Mouse (Mus musculus) intestine, embryonic 14.5 days (tissue): ENCODE measurements around the gene Igsf11. TPM values are rescaled to one million over a fixed set of nuclear protein-coding genes. Genes with fewer than 3 reads are reported as not detected.

Experiments
- ATAC-seq: fragments of 200-750 bp; cut with Nextera tagmentation; replicated peaks from 2 replicates; pipeline ENCODE4 v1.8.0; 2017; ENCODE audit warnings: low read depth, moderate number of reproducible peaks, moderate TSS enrichment, moderate library complexity; ENCODE audit not compliant: low FRiP score, low TSS enrichment
- DNase-seq: peaks from one replicate; pipeline ENCODE4 v3.0.0-alpha.2; 2018; ENCODE audit warnings: low spot score
- H3K27ac ChIP-seq: fragments of 300-500 bp; sonication (generic); 2 replicates; pipeline ENCODE4 v1.5.1; 2014; ENCODE audit warnings: low read depth, mild to moderate bottlenecking, control low read depth
- H3K27me3 ChIP-seq: fragments of 300-500 bp; sonication (generic); replicated peaks from 2 replicates; pipeline ENCODE4 v1.6.1; 2014; ENCODE audit warnings: low read length, control low read depth; ENCODE audit not compliant: control insufficient read depth, insufficient read depth
- H3K36me3 ChIP-seq: fragments of 300-500 bp; sonication (generic); 2 replicates; pipeline ENCODE4 v1.6.1; 2014; ENCODE audit warnings: low read length, control low read depth; ENCODE audit not compliant: control insufficient read depth, insufficient read depth
- H3K4me1 ChIP-seq: fragments of 300-500 bp; sonication (generic); replicated peaks from 2 replicates; pipeline ENCODE4 v1.6.1; 2014; ENCODE audit warnings: low read length, control low read depth, mixed read lengths; ENCODE audit not compliant: control insufficient read depth, insufficient read depth
- H3K4me2 ChIP-seq: fragments of 300-500 bp; sonication (generic); 2 replicates; pipeline ENCODE4 v1.6.1; 2014; ENCODE audit warnings: low read length
- H3K4me3 ChIP-seq: fragments of 300-500 bp; sonication (generic); 2 replicates; pipeline ENCODE4 v1.5.1; 2014; ENCODE audit warnings: low read depth, low read length, control low read depth, mixed read lengths
- H3K9ac ChIP-seq: fragments of 300-500 bp; sonication (generic); 2 replicates; pipeline ENCODE4 v1.6.1; 2014; ENCODE audit warnings: mild to moderate bottlenecking, low read length
- H3K9me3 ChIP-seq: fragments of 300-500 bp; sonication (generic); 2 replicates; pipeline ENCODE4 v1.6.1; 2016; ENCODE audit warnings: low read length, control low read depth; ENCODE audit not compliant: control insufficient read depth
- WGBS: fragments of 180-500 bp; shearing (Covaris S2); extraction: QIAGEN DNeasy Blood & Tissue Kit; methylation state at CpG from one replicate; pipeline ENCODE4 v1.1.7; 2014; 5-methylcytosine and 5-hydroxymethylcytosine counted together
- polyA plus RNA-seq: library from polyadenylated mRNA; unstranded; fragments of >200 nt; fragmentation: Nextera tagmentation; extraction: Ambion mirVana; gene quantifications from 2 replicates; pipeline ENCODE4 v1.2.1, GENCODE M21; 2014

Gene Igsf11
- polyA plus RNA-seq, 1 experiment from 2014 or later = 1.6 TPM

GRCm38 (mm10) chr16:38916053-38916786, 23.7 kb downstream of the Igsf11 start:
- DNase-seq (peak; percentile 45), ATAC-seq (no peak)
- no peak overlapping the region for H3K9ac ChIP-seq
- H3K9me3 ChIP-seq = no peaks in the 10 kb centered on the region
- no peak overlapping the region for H3K4me3 ChIP-seq
- H3K4me1 ChIP-seq = no peaks in the 10 kb centered on the region
- H3K4me2 ChIP-seq = no peak overlapping the region
- WGBS = 91% methylated on average over 12 of the region's 12 CpGs
- H3K36me3 ChIP-seq = no peaks in the 10 kb centered on the region
- no peaks in the 10 kb centered on the region for H3K27me3 ChIP-seq
- no peak overlapping the region for H3K27ac ChIP-seq

GRCm38 (mm10) chr16:38916885-38917284, 24.4 kb downstream of the Igsf11 start:
- H3K9ac ChIP-seq = no peak overlapping the region
- no peak for ATAC-seq
- no peaks in the 10 kb centered on the region for H3K27me3 ChIP-seq
- DNase-seq = peak; percentile 24
- 86% methylated on average over 5 of the region's 5 CpGs for WGBS
- H3K4me2 ChIP-seq = no peak overlapping the region
- no peaks in the 10 kb centered on the region for H3K36me3 ChIP-seq
- H3K4me3 ChIP-seq = no peak overlapping the region
- no peak overlapping the region for H3K27ac ChIP-seq
- H3K4me1 ChIP-seq = no peaks in the 10 kb centered on the region
- no peaks in the 10 kb centered on the region for H3K9me3 ChIP-seq

GRCm38 (mm10) chr16:38918121-38918520, 25.6 kb downstream of the Igsf11 start:
- Histone ChIP-seq H3K27ac (no peak overlapping the region), H3K4me2 (no peak overlapping the region), H3K27me3 (no peaks in the 10 kb centered on the region), H3K9me3 (no peaks in the 10 kb centered on the region), H3K36me3 (no peaks in the 10 kb centered on the region), H3K4me1 (no peaks in the 10 kb centered on the region), H3K9ac (no peak overlapping the region), H3K4me3 (no peak overlapping the region)
- WGBS = 88% methylated on average over 2 of the region's 2 CpGs
- ATAC-seq (no peak), DNase-seq (no peak)

DNA sequence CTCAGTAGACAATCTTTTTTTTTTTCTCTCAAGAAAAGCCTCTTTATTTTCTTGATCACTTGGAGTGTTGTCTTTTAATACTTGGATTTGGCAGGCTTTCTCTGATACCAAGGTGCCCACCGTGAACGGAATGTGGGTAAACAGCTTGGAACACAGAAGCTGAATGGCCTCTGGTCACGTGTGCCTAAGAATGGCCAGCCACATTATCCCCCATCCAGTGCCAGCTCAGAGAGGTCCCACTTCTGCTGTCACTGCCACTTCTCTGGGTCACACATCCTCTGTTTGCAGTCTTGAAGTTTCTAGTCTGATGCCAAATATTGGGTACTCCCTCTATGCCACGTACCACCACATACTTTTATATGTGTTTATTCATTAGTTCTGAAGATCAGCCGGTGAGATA, 28.0 kb downstream of the Igsf11 start:
- no peak for ATAC-seq
- Histone ChIP-seq H3K27ac (no peak overlapping the region), H3K27me3 (no peaks in the 10 kb centered on the region), H3K9ac (no peak overlapping the region), H3K4me2 (no peak overlapping the region), H3K4me1 (no peaks in the 10 kb centered on the region), H3K9me3 (no peaks in the 10 kb centered on the region), H3K4me3 (no peak overlapping the region), H3K36me3 (no peaks in the 10 kb centered on the region)
- DNase-seq = peak; percentile 25
- WGBS = 86% methylated on average over 5 of the region's 5 CpGs

DNA sequence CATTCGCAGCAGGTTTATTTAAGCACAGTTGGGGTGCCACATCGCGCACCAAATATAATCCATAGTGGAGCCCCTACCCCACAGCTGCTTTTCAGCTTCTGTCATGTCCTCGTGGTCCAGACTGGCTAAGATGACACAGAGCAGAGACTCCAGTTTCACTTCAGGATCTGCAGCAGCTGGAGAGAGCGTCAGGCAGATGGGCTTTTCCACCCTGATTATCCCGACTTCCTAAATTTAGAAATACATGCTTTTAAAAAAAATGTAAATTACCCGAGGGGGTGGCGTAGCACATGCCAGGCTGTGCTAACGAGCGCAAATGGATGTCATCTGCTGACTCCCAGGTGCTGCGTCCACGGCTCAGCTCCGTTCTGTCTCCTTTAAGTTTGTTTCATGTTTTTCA, 32.5 kb downstream of the Igsf11 start:
- 47% methylated on average over 13 of the region's 13 CpGs for WGBS
- DNase-seq = no peak
- H3K4me1 ChIP-seq = no peaks in the 10 kb centered on the region

GRCm38 (mm10) chr16:38928760-38929159, 36.3 kb downstream of the Igsf11 start:
- H3K27me3 ChIP-seq = no peaks in the 10 kb centered on the region
- no peak overlapping the region for H3K27ac ChIP-seq
- WGBS = 89% methylated on average over 7 of the region's 7 CpGs
- no peaks in the 10 kb centered on the region for H3K9me3 ChIP-seq
- H3K9ac ChIP-seq = no peak overlapping the region
- DNase-seq = no peak
- H3K36me3 ChIP-seq = no peaks in the 10 kb centered on the region
- no peak for ATAC-seq
- no peak overlapping the region for H3K4me2 ChIP-seq
- H3K4me1 ChIP-seq = no peaks in the 10 kb centered on the region
- H3K4me3 ChIP-seq = no peak overlapping the region

More for the DNA sequence above, 32.5 kb downstream of the Igsf11 start:
- ATAC-seq = no peak
- Histone ChIP-seq H3K27me3 (no peaks in the 10 kb centered on the region), H3K4me2 (peak overlapping the region; percentile 33), H3K36me3 (no peaks in the 10 kb centered on the region), H3K9me3 (no peaks in the 10 kb centered on the region), H3K9ac (no peak overlapping the region), H3K27ac (no peak overlapping the region), H3K4me3 (no peak overlapping the region)

DNA sequence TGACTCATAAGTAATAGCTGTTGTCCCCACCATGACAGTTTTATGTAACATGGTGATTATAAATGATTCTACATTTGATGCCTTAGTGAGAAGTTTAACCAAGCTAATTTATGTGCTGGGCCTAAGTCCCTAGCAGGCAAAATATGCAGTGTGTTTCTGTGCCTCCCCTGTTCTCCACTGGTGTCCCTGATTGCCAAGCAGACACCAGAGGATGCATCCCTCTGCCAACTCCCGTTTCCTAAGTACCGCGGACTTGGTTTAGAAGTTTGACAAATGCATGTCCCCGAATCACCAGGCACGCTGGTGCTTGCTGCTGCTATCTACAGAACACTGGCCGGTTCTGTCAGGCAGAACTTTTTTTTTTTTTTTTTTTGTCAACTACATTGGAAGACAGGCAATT, 39.0 kb downstream of the Igsf11 start:
- no peak overlapping the region for H3K9ac ChIP-seq
- no peaks in the 10 kb centered on the region for H3K4me1 ChIP-seq
- no peak overlapping the region for H3K4me2 ChIP-seq
- no peaks in the 10 kb centered on the region for H3K9me3 ChIP-seq
- ATAC-seq = no peak
- WGBS = 74% methylated on average over 6 of the region's 6 CpGs
- no peaks in the 10 kb centered on the region for H3K27me3 ChIP-seq
- DNase-seq = no peak
- no peaks in the 10 kb centered on the region for H3K36me3 ChIP-seq
- H3K4me3 ChIP-seq = no peak overlapping the region
- no peak overlapping the region for H3K27ac ChIP-seq

- H3K4me2 ChIP-seq = no peak overlapping the region
- WGBS = 80% methylated on average over 3 of the region's 3 CpGs
- H3K9me3 ChIP-seq = no peaks in the 10 kb centered on the region
Observed at GRCm38 (mm10) chr16:38940805-38941204, 48.3 kb downstream of the Igsf11 start.

DNA sequence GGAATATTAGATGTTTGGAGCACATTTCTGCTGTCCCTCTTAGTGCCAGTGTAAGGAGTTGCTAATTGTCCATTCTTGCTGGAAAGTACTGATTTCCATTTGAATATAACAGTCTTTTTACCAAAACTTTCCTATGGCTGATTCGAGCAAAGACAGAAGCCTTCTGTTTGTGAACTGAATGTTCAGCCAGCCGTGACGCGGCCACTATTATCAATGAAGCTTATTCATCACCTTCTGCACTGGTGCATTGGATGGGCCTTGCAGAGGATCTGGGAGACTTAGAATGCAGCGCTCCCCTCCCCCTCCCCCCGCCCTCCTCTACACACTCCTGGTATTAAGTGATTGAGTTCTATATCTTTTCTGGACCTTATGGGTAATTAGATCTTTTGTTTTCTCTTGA, 48.8 kb downstream of the Igsf11 start:
- 0 out of 2 replicates have a peak, but pooled peaks cover 5% of the 10 kb centered on the region for H3K4me1 ChIP-seq
- H3K4me2 ChIP-seq = no peak overlapping the region
- no peak overlapping the region for H3K27ac ChIP-seq
- no peaks in the 10 kb centered on the region for H3K9me3 ChIP-seq
- ATAC-seq (no peak), DNase-seq (no peak)
- H3K36me3 ChIP-seq = no peaks in the 10 kb centered on the region
- H3K9ac ChIP-seq = no peak overlapping the region
- no peaks in the 10 kb centered on the region for H3K27me3 ChIP-seq
- WGBS = 69% methylated on average over 6 of the region's 6 CpGs
- H3K4me3 ChIP-seq = no peak overlapping the region

More at GRCm38 (mm10) chr16:38940805-38941204, 48.3 kb downstream of the Igsf11 start:
- Histone ChIP-seq H3K4me1 (0 out of 2 replicates have a peak, but pooled peaks cover under 1% of the 10 kb centered on the region), H3K27ac (no peak overlapping the region), H3K36me3 (no peaks in the 10 kb centered on the region), H3K27me3 (no peaks in the 10 kb centered on the region), H3K9ac (no peak overlapping the region), H3K4me3 (no peak overlapping the region)
- no peak for DNase-seq
- ATAC-seq = no peak
